Mouse (Mus musculus) spleen, adult 2 months (tissue): ENCODE data around the gene Ehmt2. TPM values are rescaled to one million over a fixed set of nuclear protein-coding genes. Genes with fewer than 3 reads are reported as not detected.

Experiments used
- DNase-seq, 2 experiments: peaks; one replicate each; pipeline versions ENCODE4 v3.0.0 to v3.0.0-alpha.2; 2012 to 2021; ENCODE audit warnings: low spot score in 2 of 2, low read depth in 1 of 2
- H3K27ac ChIP-seq: fragments of 200-500 bp; 2 replicates; pipeline ENCODE4 v1.5.1; 2012; ENCODE audit warnings: low read length, inconsistent platforms; ENCODE audit not compliant: insufficient read depth
- H3K27me3 ChIP-seq: fragments of 200-500 bp; 2 replicates; pipeline ENCODE4 v1.6.1; 2012; ENCODE audit warnings: mild to moderate bottlenecking, moderate library complexity, low read length, inconsistent platforms; ENCODE audit not compliant: control insufficient read depth, insufficient read depth
- H3K36me3 ChIP-seq: fragments of 200-500 bp; 2 replicates; pipeline ENCODE4 v1.6.1; 2012; ENCODE audit warnings: mild to moderate bottlenecking, low read length, inconsistent platforms; ENCODE audit not compliant: control insufficient read depth, insufficient read depth
- H3K4me1 ChIP-seq: fragments of 200-500 bp; 2 replicates; pipeline ENCODE4 v1.6.1; 2011; ENCODE audit warnings: inconsistent platforms; ENCODE audit not compliant: control insufficient read depth, insufficient read depth, insufficient read length
- H3K4me3 ChIP-seq: fragments of 200-500 bp; 2 replicates; pipeline ENCODE4 v1.5.1; 2011; ENCODE audit warnings: mild to moderate bottlenecking, inconsistent platforms; ENCODE audit not compliant: insufficient read depth, insufficient read length; ENCODE audit errors: extremely low read depth
- CTCF ChIP-seq: fragments of 200-500 bp; IDR thresholded peaks from 2 replicates; pipeline ENCODE4 v1.5.1; 2011; ENCODE audit warnings: mild to moderate bottlenecking, inconsistent platforms; ENCODE audit not compliant: insufficient read depth, insufficient read length, insufficient replicate concordance; ENCODE audit errors: extremely low read depth
- POLR2A ChIP-seq: fragments of 200-500 bp; IDR thresholded peaks from 2 replicates; pipeline ENCODE4 v1.6.1; 2011; ENCODE audit warnings: low read depth, low read length, inconsistent platforms
- WGBS: fragments of 180-500 bp; shearing (Covaris S2); methylation state at CpG from one replicate; pipeline ENCODE4 v1.1.7; 2018; 5-methylcytosine and 5-hydroxymethylcytosine counted together
- polyA plus RNA-seq: library from polyadenylated mRNA; depleted of rRNA; stranded (reverse); fragments of >200 nt; gene quantifications from 2 replicates; pipeline ENCODE4 v1.2.3, GENCODE M21; 2012

Gene Ehmt2
- polyA plus RNA-seq, 1 experiment = 200 TPM

GRCm38 (mm10) chr17:34934031-34934430, 35.8 kb downstream of the Ehmt2 start:
- TF ChIP-seq CTCF (no peak), POLR2A (no peak)
- Histone ChIP-seq H3K4me3 (no peak overlapping the region), H3K4me1 (peaks cover 5% of the 10 kb centered on the region; the same call in 1 of the 2 replicates), H3K36me3 (peaks cover 15% of the 10 kb centered on the region), H3K27me3 (no peaks in the 10 kb centered on the region), H3K27ac (no peak overlapping the region)
- DNase-seq = no peak
- 92% methylated on average over 24 of the region's 24 CpGs for WGBS

GRCm38 (mm10) chr17:34934830-34935229, 36.6 kb downstream of the Ehmt2 start:
- DNase-seq = no peak
- Histone ChIP-seq H3K27me3 (no peaks in the 10 kb centered on the region), H3K27ac (no peak overlapping the region), H3K36me3 (peaks cover 15% of the 10 kb centered on the region), H3K4me1 (peaks cover 5% of the 10 kb centered on the region; the same call in 1 of the 2 replicates), H3K4me3 (no peak overlapping the region)
- TF ChIP-seq CTCF = no peak
- no peak for TF ChIP-seq POLR2A
- WGBS = 59% methylated on average over 8 of the region's 8 CpGs

- H3K27ac ChIP-seq = no peak overlapping the region
- H3K27me3 ChIP-seq = no peaks in the 10 kb centered on the region
- no peak for DNase-seq
- TF ChIP-seq CTCF (no peak), POLR2A (no peak)
- 83% methylated on average over 6 of the region's 6 CpGs for WGBS
- H3K4me1 ChIP-seq = no peaks in the 10 kb centered on the region
- peaks cover 15% of the 10 kb centered on the region for H3K36me3 ChIP-seq
- H3K4me3 ChIP-seq = no peak overlapping the region
These were observed 39.8 kb downstream of the Ehmt2 start for GRCm38 (mm10) chr17:34937960-34938505.

GRCm38 (mm10) chr17:34941344-34942041, 43.2 kb downstream of the Ehmt2 start:
- no peaks in the 10 kb centered on the region for H3K27me3 ChIP-seq
- TF ChIP-seq POLR2A (no peak), CTCF (no peak)
- DNase-seq = no peak
- H3K27ac ChIP-seq = peak overlapping the region; percentile 48
- 54% methylated on average over 15 of the region's 15 CpGs for WGBS
- H3K4me3 ChIP-seq = peak overlapping the region; percentile 24
- H3K4me1 ChIP-seq = no peaks in the 10 kb centered on the region
- H3K36me3 ChIP-seq = peaks cover 2% of the 10 kb centered on the region; the same call in 1 of the 2 replicates

- WGBS = 96% methylated on average over 4 of the region's 4 CpGs
- Histone ChIP-seq H3K4me3 (no peak overlapping the region), H3K36me3 (no peaks in the 10 kb centered on the region), H3K27ac (no peak overlapping the region), H3K4me1 (no peaks in the 10 kb centered on the region), H3K27me3 (no peaks in the 10 kb centered on the region)
- TF ChIP-seq CTCF (no peak), POLR2A (no peak)
- DNase-seq = no peak
These were observed 45.0 kb downstream of the Ehmt2 start for GRCm38 (mm10) chr17:34943128-34943815.

- Histone ChIP-seq H3K4me3 (no peak overlapping the region), H3K27ac (no peak overlapping the region)
These were observed 46.1 kb downstream of the Ehmt2 start for GRCm38 (mm10) chr17:34944362-34944761.

More at GRCm38 (mm10) chr17:34944362-34944761, 46.1 kb downstream of the Ehmt2 start:
- Histone ChIP-seq H3K27me3 (no peaks in the 10 kb centered on the region), H3K36me3 (no peaks in the 10 kb centered on the region), H3K4me1 (no peaks in the 10 kb centered on the region)
- no peak for TF ChIP-seq POLR2A
- no peak for TF ChIP-seq CTCF
- DNase-seq = no peak
